Mouse (Mus musculus) hindbrain, embryonic 16.5 days (tissue): ENCODE measurements around the gene Eif4enif1. TPM values are rescaled to one million over a fixed set of nuclear protein-coding genes. Genes with fewer than 3 reads are reported as not detected.

Source experiments
- ATAC-seq: fragments of 200-750 bp; cut with Nextera tagmentation; 2 replicates; pipeline ENCODE4 v1.8.0; 2017; ENCODE audit warnings: moderate TSS enrichment, moderate library complexity
- H3K27ac ChIP-seq: fragments of 300-500 bp; sonication (generic); 2 replicates; pipeline ENCODE4 v1.5.1; 2014; ENCODE audit warnings: low read depth, mild to moderate bottlenecking, control low read depth, low read length, moderate library complexity
- H3K27me3 ChIP-seq: fragments of 300-500 bp; sonication (generic); replicated peaks from 2 replicates; pipeline ENCODE4 v1.6.1; 2014; ENCODE audit warnings: low read length; ENCODE audit not compliant: control insufficient read depth, insufficient read depth
- H3K36me3 ChIP-seq: fragments of 300-500 bp; sonication (generic); 2 replicates; pipeline ENCODE4 v1.6.1; 2014; ENCODE audit warnings: mild to moderate bottlenecking, low read length, moderate library complexity, mixed read lengths; ENCODE audit not compliant: control insufficient read depth, insufficient read depth
- H3K4me1 ChIP-seq: fragments of 300-500 bp; sonication (generic); 2 replicates; pipeline ENCODE4 v1.6.1; 2014; ENCODE audit warnings: low read depth, low read length; ENCODE audit not compliant: control insufficient read depth, insufficient read depth
- H3K4me2 ChIP-seq: fragments of 300-500 bp; sonication (generic); 2 replicates; pipeline ENCODE4 v1.6.1; 2014; ENCODE audit warnings: mild to moderate bottlenecking, low read length, control low read depth, moderate library complexity
- H3K4me3 ChIP-seq: fragments of 300-500 bp; sonication (generic); 2 replicates; pipeline ENCODE4 v1.5.1; 2014; ENCODE audit warnings: mild to moderate bottlenecking, low read length, control low read depth, moderate library complexity
- H3K9ac ChIP-seq: fragments of 300-500 bp; sonication (generic); 2 replicates; pipeline ENCODE4 v1.6.1; 2014; ENCODE audit warnings: low read depth, mild to moderate bottlenecking, control low read depth, low read length, moderate library complexity
- H3K9me3 ChIP-seq: fragments of 300-500 bp; sonication (generic); 2 replicates; pipeline ENCODE4 v1.6.1; 2014; ENCODE audit warnings: mild to moderate bottlenecking, low read length, moderate library complexity; ENCODE audit not compliant: control insufficient read depth
- WGBS: fragments of 180-500 bp; shearing (Covaris S2); extraction: QIAGEN DNeasy Blood & Tissue Kit; methylation state at CpG from one replicate; pipeline ENCODE4 v1.1.7; 2014; 5-methylcytosine and 5-hydroxymethylcytosine counted together
- polyA plus RNA-seq: library from polyadenylated mRNA; unstranded; fragments of >200 nt; fragmentation: Nextera tagmentation; extraction: Ambion mirVana; gene quantifications from 2 replicates; pipeline ENCODE4 v1.2.1, GENCODE M21; 2015

Gene Eif4enif1
- polyA plus RNA-seq, 1 experiment from 2014 or later, result 36.8 TPM

- no peaks in the 10 kb centered on the region for H3K36me3 ChIP-seq
- no peak overlapping the region for H3K27ac ChIP-seq
- no peak for ATAC-seq
- H3K4me2 ChIP-seq, result no peak overlapping the region
- H3K9ac ChIP-seq, result no peak overlapping the region
- no peak overlapping the region for H3K4me3 ChIP-seq
- H3K4me1 ChIP-seq, result peaks cover 4% of the 10 kb centered on the region
- WGBS, result 84% methylated on average over 6 of the region's 6 CpGs
- no peaks in the 10 kb centered on the region for H3K27me3 ChIP-seq
- H3K9me3 ChIP-seq, result no peaks in the 10 kb centered on the region
Observed at GRCm38 (mm10) chr11:3282887-3283286, 80.7 kb downstream of the Eif4enif1 start.

- H3K9ac ChIP-seq, result no peak overlapping the region
- ATAC-seq, result no peak
- no peak overlapping the region for H3K4me3 ChIP-seq
- H3K27ac ChIP-seq, result no peak overlapping the region
- no peaks in the 10 kb centered on the region for H3K36me3 ChIP-seq
- H3K4me1 ChIP-seq, result peaks cover 11% of the 10 kb centered on the region
- H3K27me3 ChIP-seq, result no peaks in the 10 kb centered on the region
- no peaks in the 10 kb centered on the region for H3K9me3 ChIP-seq
- H3K4me2 ChIP-seq, result no peak overlapping the region
- WGBS, result 95% methylated on average over 6 of the region's 6 CpGs
Observed at GRCm38 (mm10) chr11:3283645-3284044, 81.5 kb downstream of the Eif4enif1 start.

- no peak for ATAC-seq
- Histone ChIP-seq H3K9ac (no peak overlapping the region), H3K9me3 (no peaks in the 10 kb centered on the region), H3K4me3 (no peak overlapping the region), H3K4me2 (no peak overlapping the region), H3K36me3 (no peaks in the 10 kb centered on the region), H3K27ac (no peak overlapping the region), H3K4me1 (peaks cover 13% of the 10 kb centered on the region), H3K27me3 (no peaks in the 10 kb centered on the region)
- 88% methylated on average over 3 of the region's 3 CpGs for WGBS
Observed at GRCm38 (mm10) chr11:3285940-3286339, 83.7 kb downstream of the Eif4enif1 start.

GRCm38 (mm10) chr11:3287131-3287530, 84.9 kb downstream of the Eif4enif1 start:
- Histone ChIP-seq H3K4me1 (peaks cover 20% of the 10 kb centered on the region), H3K4me3 (no peak overlapping the region), H3K9ac (no peak overlapping the region), H3K4me2 (no peak overlapping the region), H3K27ac (0 out of 2 replicates have a peak overlapping the region, but pooled peaks have one; percentile 6), H3K36me3 (no peaks in the 10 kb centered on the region), H3K9me3 (no peaks in the 10 kb centered on the region), H3K27me3 (no peaks in the 10 kb centered on the region)
- WGBS, result 26% methylated on average over 6 of the region's 6 CpGs
- no peak for ATAC-seq

- Histone ChIP-seq H3K4me3 (no peak overlapping the region), H3K4me1 (peaks cover 28% of the 10 kb centered on the region), H3K36me3 (no peaks in the 10 kb centered on the region), H3K9ac (0 out of 2 replicates have a peak overlapping the region, but pooled peaks have one; percentile 23), H3K27me3 (no peaks in the 10 kb centered on the region), H3K9me3 (no peaks in the 10 kb centered on the region), H3K4me2 (peak overlapping the region; percentile 98), H3K27ac (no peak overlapping the region; the same call in 1 of the 2 replicates)
- 66% methylated on average over 5 of the region's 5 CpGs for WGBS
- ATAC-seq, result no peak
Observed at GRCm38 (mm10) chr11:3287921-3288320, 85.7 kb downstream of the Eif4enif1 start.

GRCm38 (mm10) chr11:3288521-3289301, 86.5 kb downstream of the Eif4enif1 start, which contains the start of gene Patz1:
Gene Patz1 (plus strand): TSS chr11:3288874.
- Histone ChIP-seq H3K4me2 (peak within 1 kb of the TSS; percentile 98), H3K4me1 (peaks cover 36% of the 10 kb centered on the region), H3K4me3 (peak within 1 kb of the TSS; percentile 84), H3K9ac (peak within 1 kb of the TSS; percentile 94), H3K27me3 (no peaks in the 10 kb centered on the region), H3K36me3 (no peaks in the 10 kb centered on the region), H3K9me3 (no peaks in the 10 kb centered on the region), H3K27ac (peak within 1 kb of the TSS; percentile 100)
- under 1% methylated on average over 41 of the region's 41 CpGs for WGBS
- ATAC-seq, result peak; percentile 35

GRCm38 (mm10) chr11:3289302-3289802, 87.2 kb downstream of the Eif4enif1 start:
- H3K27me3 ChIP-seq, result no peaks in the 10 kb centered on the region
- peak overlapping the region; percentile 100 for H3K27ac ChIP-seq
- H3K4me3 ChIP-seq, result peak overlapping the region; percentile 84
- peaks cover 4% of the 10 kb centered on the region; the same call in 1 of the 2 replicates for H3K36me3 ChIP-seq
- peaks cover 42% of the 10 kb centered on the region for H3K4me1 ChIP-seq
- no peaks in the 10 kb centered on the region for H3K9me3 ChIP-seq
- peak overlapping the region; percentile 98 for H3K4me2 ChIP-seq
- WGBS, result under 1% methylated on average over 28 of the region's 40 CpGs
- ATAC-seq, result peak; percentile 84
- H3K9ac ChIP-seq, result peak overlapping the region; percentile 94

- Histone ChIP-seq H3K27ac (peak overlapping the region; percentile 100), H3K9me3 (no peaks in the 10 kb centered on the region), H3K36me3 (peaks cover 4% of the 10 kb centered on the region; the same call in 1 of the 2 replicates), H3K9ac (peak overlapping the region; percentile 94), H3K4me3 (peak overlapping the region; percentile 84), H3K4me1 (peaks cover 48% of the 10 kb centered on the region), H3K4me2 (peak overlapping the region; percentile 98), H3K27me3 (no peaks in the 10 kb centered on the region)
- WGBS, result under 1% methylated on average over 71 of the region's 92 CpGs
- peak; percentile 69 for ATAC-seq
Observed at GRCm38 (mm10) chr11:3289803-3290639, 87.8 kb downstream of the Eif4enif1 start.
